Mouse (Mus musculus) naive thymus-derived CD4-positive, alpha-beta T cell, adult 2 months (primary cell): ENCODE results near the gene Ttc41.

Experiments
- DNase-seq: peaks from one replicate; pipeline ENCODE4 v3.0.0-alpha.2; 2011; ENCODE audit warnings: low read depth

The Ttc41 gene

DNA sequence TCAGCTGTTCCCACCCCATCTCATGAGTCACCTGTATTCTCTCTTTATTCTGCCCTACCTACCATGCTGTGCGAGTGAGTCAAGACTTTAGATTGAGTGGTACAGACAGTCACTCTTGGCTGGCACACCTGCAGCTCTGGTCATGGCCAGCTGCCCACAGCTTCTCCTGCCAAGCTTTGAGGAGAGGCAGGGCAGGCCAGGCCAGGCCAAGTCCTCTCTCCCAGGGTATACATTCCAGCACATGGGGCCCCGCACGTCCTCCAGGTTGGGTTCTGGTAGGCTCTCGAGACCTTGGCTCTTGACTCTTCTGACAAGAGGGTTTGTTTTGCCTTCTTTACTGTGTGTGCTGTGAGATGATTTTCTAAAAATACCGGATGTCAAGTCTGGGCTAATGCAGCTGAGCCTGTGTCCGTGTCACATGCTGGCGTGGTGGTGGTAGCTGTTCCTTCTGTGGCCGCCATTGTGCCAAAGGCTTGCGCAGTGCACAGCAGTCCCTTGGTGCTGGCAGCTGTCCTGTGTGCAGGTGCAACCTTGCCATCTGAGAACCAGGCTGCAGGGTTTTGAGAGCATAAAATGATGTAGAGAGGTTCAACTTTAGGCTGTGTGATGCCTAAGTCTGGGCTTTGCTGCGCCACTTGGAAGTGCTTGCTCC, 120.4 kb downstream of the Ttc41 start:
- no peak for DNase-seq
